Mouse (Mus musculus) frontal cortex, postnatal 25 days (tissue): ENCODE measurements at regions not wholly inside any gene's neighbourhood (a gene's known extent, or its start where the extent isn't known, plus 50 kb on each side); places are given as distances from the start of the nearest gene placed in this dataset.
"Not testable (repeated sequence)": the region's sequence is repeated elsewhere in the genome, so short reads cannot be mapped to it uniquely, and the experiment has no call there.

ENCODE experiments used
- DNase-seq, 2 experiments: peaks; one replicate each; pipeline ENCODE4 v3.0.0; 2022; ENCODE audit warnings: low spot score in 2 of 2

GRCm38 (mm10) chr12:51294971-51295477 is 52.8 kb upstream of the G2e3 start:
- DNase-seq = no peak

GRCm38 (mm10) chr12:51278358-51278757 is 69.5 kb upstream of the G2e3 start:
- no peak for DNase-seq

GRCm38 (mm10) chr12:51275818-51276538 is 71.9 kb upstream of the G2e3 start:
- DNase-seq = no peak

GRCm38 (mm10) chr12:51273486-51273885 is 74.4 kb upstream of the G2e3 start:
- no peak for DNase-seq

- no peak for DNase-seq
Observed at GRCm38 (mm10) chr12:51242839-51243238, 105.0 kb upstream of the G2e3 start.

- DNase-seq = peak; percentile 9 to 12
Observed at GRCm38 (mm10) chr12:51241131-51241781, 106.6 kb upstream of the G2e3 start.

GRCm38 (mm10) chr12:51211691-51212090 is 136.2 kb upstream of the G2e3 start:
- no peak for DNase-seq

GRCm38 (mm10) chr12:51196289-51196688 is 151.6 kb upstream of the G2e3 start:
- no peak for DNase-seq

GRCm38 (mm10) chr12:51195136-51195535 is 152.7 kb upstream of the G2e3 start:
- no peak for DNase-seq

GRCm38 (mm10) chr12:51190754-51191153 is 157.1 kb upstream of the G2e3 start:
- DNase-seq = no peak

- no peak for DNase-seq
Observed at GRCm38 (mm10) chr12:51190186-51190585, 157.7 kb upstream of the G2e3 start.

GRCm38 (mm10) chr12:51188229-51188628 is 159.6 kb upstream of the G2e3 start:
- DNase-seq = peak in 1 of 2 experiments; percentile 42

GRCm38 (mm10) chr12:51187726-51188125 is 160.1 kb upstream of the G2e3 start:
- DNase-seq = no peak

GRCm38 (mm10) chr12:51185751-51186150 is 162.1 kb upstream of the G2e3 start:
- no peak for DNase-seq

- no peak for DNase-seq
Observed at GRCm38 (mm10) chr12:51174906-51175756, 172.7 kb upstream of the G2e3 start.

GRCm38 (mm10) chr12:51165186-51165585 is 182.7 kb upstream of the G2e3 start:
- DNase-seq = no peak

GRCm38 (mm10) chr12:51160995-51161394 is 186.9 kb upstream of the G2e3 start:
- DNase-seq = no peak

GRCm38 (mm10) chr12:51160122-51160521 is 187.7 kb upstream of the G2e3 start:
- DNase-seq = no peak

GRCm38 (mm10) chr12:51147963-51148362 is 199.9 kb upstream of the G2e3 start:
- no peak for DNase-seq

- no peak for DNase-seq
Observed at GRCm38 (mm10) chr12:51143840-51144239, 204.0 kb upstream of the G2e3 start.

GRCm38 (mm10) chr12:51143196-51143595 is 204.7 kb upstream of the G2e3 start:
- peak; percentile 17 to 26 for DNase-seq

- not testable (repeated sequence) for DNase-seq
Observed at GRCm38 (mm10) chr12:51133676-51134075, 214.2 kb upstream of the G2e3 start.
